Mouse (Mus musculus) midbrain, postnatal 0 days (tissue): ENCODE data around the gene Triobp. TPM values are rescaled to one million over a fixed set of nuclear protein-coding genes. Genes with fewer than 3 reads are reported as not detected.

Experiments
- ATAC-seq: fragments of 200-750 bp; cut with Nextera tagmentation; 2 replicates; pipeline ENCODE4 v1.8.0; 2017; ENCODE audit warnings: moderate number of reproducible peaks, mild to moderate bottlenecking, moderate TSS enrichment, moderate library complexity; ENCODE audit not compliant: low FRiP score
- DNase-seq: peaks from one replicate; pipeline ENCODE4 v3.0.0-alpha.2; 2015; ENCODE audit warnings: low spot score
- H3K27ac ChIP-seq: fragments of 300-500 bp; sonication (generic); 2 replicates; pipeline ENCODE4 v1.5.1; 2014; ENCODE audit warnings: low read depth, mild to moderate bottlenecking, low read length, mixed read lengths
- H3K27me3 ChIP-seq: fragments of 300-500 bp; sonication (generic); 2 replicates; pipeline ENCODE4 v1.6.1; 2014; ENCODE audit warnings: low read length, control low read depth, mixed read lengths; ENCODE audit not compliant: insufficient read depth
- H3K36me3 ChIP-seq: fragments of 300-500 bp; sonication (generic); 2 replicates; pipeline ENCODE4 v1.6.1; 2014; ENCODE audit warnings: low read length, control low read depth, mixed read lengths; ENCODE audit not compliant: insufficient read depth
- H3K4me1 ChIP-seq: fragments of 300-500 bp; sonication (generic); 2 replicates; pipeline ENCODE4 v1.6.1; 2014; ENCODE audit warnings: mild to moderate bottlenecking, control low read depth, antibody characterized with exemption, low read length, mixed read lengths; ENCODE audit not compliant: insufficient read depth
- H3K4me2 ChIP-seq: fragments of 300-500 bp; sonication (generic); 2 replicates; pipeline ENCODE4 v1.6.1; 2014; ENCODE audit warnings: low read depth, mild to moderate bottlenecking, low read length, mixed read lengths; ENCODE audit not compliant: poor library complexity, severe bottlenecking
- H3K4me3 ChIP-seq: fragments of 300-500 bp; sonication (generic); 2 replicates; pipeline ENCODE4 v1.5.1; 2014; ENCODE audit warnings: low read depth, mild to moderate bottlenecking, low read length, moderate library complexity
- H3K9ac ChIP-seq: fragments of 300-500 bp; sonication (generic); replicated peaks from 2 replicates; pipeline ENCODE4 v1.6.1; 2014; ENCODE audit warnings: mild to moderate bottlenecking, low read length, moderate library complexity, mixed read lengths; ENCODE audit not compliant: poor library complexity, severe bottlenecking
- H3K9me3 ChIP-seq: fragments of 300-500 bp; sonication (generic); 2 replicates; pipeline ENCODE4 v1.6.1; 2016; ENCODE audit warnings: low read length, control low read depth
- CTCF ChIP-seq: IDR thresholded peaks from 2 replicates; pipeline ENCODE4 v1.5.1; 2016; ENCODE audit warnings: antibody characterized with exemption, mild to moderate bottlenecking
- WGBS: fragments of 180-500 bp; shearing (Covaris S2); extraction: QIAGEN DNeasy Blood & Tissue Kit; methylation state at CpG from one replicate; pipeline ENCODE4 v1.1.7; 2014; 5-methylcytosine and 5-hydroxymethylcytosine counted together
- polyA plus RNA-seq: library from polyadenylated mRNA; unstranded; fragments of >200 nt; fragmentation: Nextera tagmentation; extraction: Ambion mirVana; gene quantifications from 2 replicates; pipeline ENCODE4 v1.2.1, GENCODE M21; 2015
- total RNA-seq: library from RNA; depleted of rRNA; stranded (reverse); fragments of >200 nt; gene quantifications from 2 replicates; pipeline ENCODE4 v1.2.3, GENCODE M21; 2014

The Triobp gene
- total and polyA plus RNA-seq, 2 experiments from 2014 or later: 28.4 to 40.0 TPM

- Histone ChIP-seq H3K27ac (no peak overlapping the region), H3K4me1 (no peaks in the 10 kb centered on the region; the same call in 1 of the 2 replicates), H3K36me3 (peaks cover 20% of the 10 kb centered on the region), H3K4me3 (no peak overlapping the region), H3K9me3 (no peaks in the 10 kb centered on the region), H3K27me3 (no peaks in the 10 kb centered on the region), H3K9ac (no peak overlapping the region), H3K4me2 (no peak overlapping the region)
- DNase-seq (no peak), ATAC-seq (no peak)
- WGBS: 84% methylated on average over 12 of the region's 12 CpGs
- TF ChIP-seq CTCF: no peak
Observed at GRCm38 (mm10) chr15:78919914-78920313, 27.6 kb upstream of the Triobp start.

GRCm38 (mm10) chr15:78922700-78923099 is 24.8 kb upstream of the Triobp start:
- no peak overlapping the region for H3K4me2 ChIP-seq
- H3K27me3 ChIP-seq: peaks cover 9% of the 10 kb centered on the region; the same call in 1 of the 2 replicates
- no peaks in the 10 kb centered on the region for H3K4me1 ChIP-seq
- WGBS: 88% methylated on average over 7 of the region's 7 CpGs
- no peaks in the 10 kb centered on the region for H3K9me3 ChIP-seq
- no peak for TF ChIP-seq CTCF
- DNase-seq: no peak
- no peak overlapping the region for H3K4me3 ChIP-seq
- no peak for ATAC-seq
- peaks cover 15% of the 10 kb centered on the region for H3K36me3 ChIP-seq
- no peak overlapping the region for H3K27ac ChIP-seq
- no peak overlapping the region for H3K9ac ChIP-seq

- H3K27me3 ChIP-seq: peaks cover 9% of the 10 kb centered on the region
- no peak overlapping the region for H3K4me2 ChIP-seq
- H3K9ac ChIP-seq: no peak overlapping the region
- H3K4me3 ChIP-seq: no peak overlapping the region
- 0 out of 2 replicates have a peak, but pooled peaks cover 4% of the 10 kb centered on the region for H3K4me1 ChIP-seq
- no peak for DNase-seq
- H3K36me3 ChIP-seq: peaks cover 9% of the 10 kb centered on the region
- no peak for ATAC-seq
- H3K27ac ChIP-seq: no peak overlapping the region
- no peaks in the 10 kb centered on the region for H3K9me3 ChIP-seq
- TF ChIP-seq CTCF: no peak
- WGBS: 83% methylated on average over 6 of the region's 6 CpGs
Observed at GRCm38 (mm10) chr15:78923585-78923984, 23.9 kb upstream of the Triobp start.

GRCm38 (mm10) chr15:78925129-78925528 is 22.4 kb upstream of the Triobp start:
- DNase-seq: no peak
- no peak for TF ChIP-seq CTCF
- no peak overlapping the region for H3K9ac ChIP-seq
- 0 out of 2 replicates have a peak, but pooled peaks cover 2% of the 10 kb centered on the region for H3K36me3 ChIP-seq
- no peak overlapping the region for H3K27ac ChIP-seq
- 37% methylated on average over 8 of the region's 8 CpGs for WGBS
- H3K4me2 ChIP-seq: no peak overlapping the region
- H3K9me3 ChIP-seq: no peaks in the 10 kb centered on the region
- H3K27me3 ChIP-seq: peaks cover 9% of the 10 kb centered on the region
- H3K4me3 ChIP-seq: no peak overlapping the region
- ATAC-seq: no peak
- 0 out of 2 replicates have a peak, but pooled peaks cover 4% of the 10 kb centered on the region for H3K4me1 ChIP-seq

GRCm38 (mm10) chr15:78926021-78926919 is 21.3 kb upstream of the Triobp start, which contains the start of gene Lgals1:
TSS of gene Lgals1 (plus strand) at chr15:78926725.
- peak within 1 kb of the TSS; percentile 53 for H3K4me2 ChIP-seq
- TF ChIP-seq CTCF: no peak
- no peak within 1 kb of the TSS; the same call in 1 of the 2 replicates for H3K9ac ChIP-seq
- no peak within 1 kb of the TSS for H3K4me3 ChIP-seq
- H3K27ac ChIP-seq: 0 out of 2 replicates have a peak within 1 kb of the TSS, but pooled peaks have one; percentile 18
- H3K36me3 ChIP-seq: no peaks in the 10 kb centered on the region
- ATAC-seq (0 out of 2 replicates have a peak, but pooled peaks have one; percentile 46), DNase-seq (peak; percentile 85)
- 9% methylated on average over 20 of the region's 20 CpGs for WGBS
- H3K4me1 ChIP-seq: 0 out of 2 replicates have a peak, but pooled peaks cover 4% of the 10 kb centered on the region
- H3K9me3 ChIP-seq: no peaks in the 10 kb centered on the region
- H3K27me3 ChIP-seq: peaks cover 9% of the 10 kb centered on the region
